Mouse (Mus musculus) brain, embryonic 14.5 days (tissue): ENCODE measurements at regions not wholly inside any gene's neighbourhood (a gene's known extent, or its start where the extent isn't known, plus 50 kb on each side); places are given as distances from the start of the nearest gene placed in this dataset.

Source experiments
- CTCF ChIP-seq: fragments of 200-500 bp; IDR thresholded peaks from 2 replicates; pipeline ENCODE4 v1.5.1; 2012; ENCODE audit warnings: inconsistent platforms, mild to moderate bottlenecking, moderate library complexity, borderline replicate concordance; ENCODE audit not compliant: insufficient read depth, insufficient read length; ENCODE audit errors: extremely low read depth
- POLR2A ChIP-seq: fragments of 200-500 bp; IDR thresholded peaks from 2 replicates; pipeline ENCODE4 v1.6.1; 2012; ENCODE audit warnings: mild to moderate bottlenecking, inconsistent platforms, borderline replicate concordance; ENCODE audit not compliant: poor library complexity, insufficient read depth, insufficient read length, severe bottlenecking; ENCODE audit errors: extremely low read depth

DNA sequence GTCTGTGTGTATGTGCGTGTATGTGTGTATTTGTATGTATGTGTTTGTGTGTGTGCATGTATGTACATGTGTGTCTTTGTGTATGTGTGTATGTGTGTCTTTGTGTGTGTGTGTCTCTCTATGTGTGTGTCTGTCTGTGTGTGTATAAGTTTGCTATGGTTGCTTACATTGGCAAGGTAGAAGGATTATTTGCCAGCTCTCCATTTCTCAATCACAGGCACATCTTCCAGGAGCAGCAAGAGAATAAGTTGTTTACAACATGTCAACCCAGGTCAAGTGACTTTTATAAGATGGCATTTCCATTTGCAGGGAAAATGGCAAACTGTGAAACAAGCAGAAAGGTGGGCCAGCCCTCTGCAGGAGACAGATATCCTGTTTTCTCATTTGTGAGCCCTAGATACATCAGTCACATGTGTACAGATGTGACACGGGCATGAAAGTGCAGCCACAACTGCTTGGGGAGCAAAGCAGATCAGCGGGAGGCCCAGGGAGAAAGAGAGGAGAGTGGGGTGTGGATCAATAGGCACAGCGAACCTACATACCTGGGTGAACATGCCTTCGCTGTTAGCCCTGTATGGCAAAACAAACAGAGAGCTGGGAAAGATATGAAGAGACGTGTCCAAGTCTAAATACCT lies 86.1 kb downstream of the Psmg1 start:
- TF ChIP-seq POLR2A: no peak
- no peak for TF ChIP-seq CTCF
